Mouse (Mus musculus) CH12.LX (cell line): ENCODE measurements around the gene Fan1.

Experiments
- CTCF ChIP-seq, 2 experiments: IDR thresholded peaks in 1 of 2; conservative IDR thresholded peaks in 1 of 2; 2 replicates each; pipeline ENCODE4 v1.5.1; 2011 to 2012; ENCODE audit warnings: low read depth in 2 of 2, low read length in 2 of 2, improper control_type of control experiment in 1 of 2, inconsistent platforms in 1 of 2, mild to moderate bottlenecking in 1 of 2, moderate library complexity in 1 of 2
- EP300 ChIP-seq: IDR thresholded peaks from 2 replicates; pipeline ENCODE4 v1.6.1; 2011; ENCODE audit warnings: low read length, improper control_type of control experiment
- JUND ChIP-seq: conservative IDR thresholded peaks from 2 replicates; pipeline ENCODE4 v1.6.1; 2011; ENCODE audit warnings: low read depth, low read length, improper control_type of control experiment
- MAFK ChIP-seq: IDR thresholded peaks from 2 replicates; pipeline ENCODE4 v1.6.1; 2011; ENCODE audit warnings: low read length, improper control_type of control experiment; ENCODE audit not compliant: insufficient replicate concordance
- MAZ ChIP-seq: IDR thresholded peaks from 2 replicates; pipeline ENCODE4 v1.6.1; 2012; ENCODE audit warnings: low read depth, mild to moderate bottlenecking, inconsistent platforms, low read length, improper control_type of control experiment, moderate library complexity
- NRF1 ChIP-seq: IDR thresholded peaks from 2 replicates; pipeline ENCODE4 v1.6.1; 2014; ENCODE audit warnings: low read depth, mild to moderate bottlenecking, inconsistent platforms, low read length, improper control_type of control experiment, moderate library complexity
- POLR2A ChIP-seq: IDR thresholded peaks from 2 replicates; pipeline ENCODE4 v1.6.1; 2011; ENCODE audit warnings: low read depth, mild to moderate bottlenecking, improper control_type of control experiment, low read length
- TBP ChIP-seq: conservative IDR thresholded peaks from 2 replicates; pipeline ENCODE4 v1.6.1; 2011; ENCODE audit warnings: low read depth, low read length, improper control_type of control experiment
- ZKSCAN1 ChIP-seq: IDR thresholded peaks from 2 replicates; pipeline ENCODE4 v1.6.1; 2012; ENCODE audit warnings: low read depth, inconsistent platforms, low read length, improper control_type of control experiment, borderline replicate concordance
- ZMIZ1 ChIP-seq: IDR thresholded peaks from 2 replicates; pipeline ENCODE4 v1.6.1; 2012; ENCODE audit warnings: low read depth, mild to moderate bottlenecking, inconsistent platforms, low read length, improper control_type of control experiment

DNA sequence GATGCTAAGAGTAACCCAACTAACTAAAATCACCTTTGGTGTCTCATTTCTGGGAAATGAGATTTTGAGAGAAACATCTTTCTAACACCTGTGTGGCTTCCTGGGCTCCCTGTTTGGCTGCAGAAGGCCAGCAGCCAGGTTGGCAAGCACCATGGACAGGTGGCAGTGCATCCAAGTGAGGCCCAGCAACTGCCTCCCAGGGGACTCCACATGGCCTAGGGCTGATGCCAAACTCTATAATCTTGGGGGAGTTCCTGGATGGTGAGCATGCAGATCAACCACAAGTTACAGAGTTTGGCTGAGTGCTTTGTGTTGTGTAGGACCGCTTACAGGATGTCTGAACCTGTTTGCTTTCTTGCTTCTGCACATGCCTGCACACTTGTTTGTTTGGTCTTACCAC lies 41.2 kb downstream of the Fan1 start:
- no peak for TF ChIP-seq MAZ
- no peak for TF ChIP-seq ZKSCAN1
- TF ChIP-seq ZMIZ1: no peak
- TF ChIP-seq EP300: no peak
- no peak for TF ChIP-seq POLR2A
- no peak for TF ChIP-seq TBP
- TF ChIP-seq CTCF (conservative IDR thresholded peaks at IDR 0.05 in 1 of 2, IDR thresholded peaks at IDR 0.05 in 1 of 2; ENCODE audit: low read depth in 2 of 2, low read length in 2 of 2): no peak
- no peak for TF ChIP-seq MAFK
- no peak for TF ChIP-seq NRF1
- no peak for TF ChIP-seq JUND
